Mouse (Mus musculus) heart, postnatal 0 days (tissue): Measurements from ENCODE around the gene Uaca. TPM values are rescaled to one million over a fixed set of nuclear protein-coding genes. Genes with fewer than 3 reads are reported as not detected.

ENCODE experiments used
- ATAC-seq: fragments of 200-750 bp; cut with Nextera tagmentation; 2 replicates; pipeline ENCODE4 v1.8.0; 2017; ENCODE audit warnings: low read depth, moderate number of reproducible peaks, moderate library complexity; ENCODE audit not compliant: insufficient read depth
- DNase-seq: peaks from one replicate; pipeline ENCODE4 v3.0.0-alpha.2; 2016; ENCODE audit warnings: low spot score
- H3K27ac ChIP-seq: fragments of 300-500 bp; sonication (generic); 2 replicates; pipeline ENCODE4 v1.5.1; 2014; ENCODE audit warnings: low read depth, mild to moderate bottlenecking
- H3K27me3 ChIP-seq: fragments of 300-500 bp; sonication (generic); 2 replicates; pipeline ENCODE4 v1.6.1; 2014; ENCODE audit warnings: low read length, mixed read lengths; ENCODE audit not compliant: control insufficient read depth, insufficient read depth
- H3K36me3 ChIP-seq: fragments of 300-500 bp; sonication (generic); replicated peaks from 2 replicates; pipeline ENCODE4 v1.6.1; 2014; ENCODE audit warnings: low read length, mixed read lengths; ENCODE audit not compliant: control insufficient read depth, insufficient read depth
- H3K4me1 ChIP-seq: fragments of 300-500 bp; sonication (generic); 2 replicates; pipeline ENCODE4 v1.6.1; 2014; ENCODE audit warnings: antibody characterized with exemption; ENCODE audit not compliant: control insufficient read depth, insufficient read depth
- H3K4me2 ChIP-seq: fragments of 300-500 bp; sonication (generic); 2 replicates; pipeline ENCODE4 v1.6.1; 2014; ENCODE audit warnings: low read depth, mild to moderate bottlenecking, low read length, moderate library complexity
- H3K4me3 ChIP-seq: fragments of 300-500 bp; sonication (generic); 2 replicates; pipeline ENCODE4 v1.5.1; 2014; ENCODE audit warnings: low read depth, low read length
- H3K9ac ChIP-seq: fragments of 300-500 bp; sonication (generic); replicated peaks from 2 replicates; pipeline ENCODE4 v1.6.1; 2014; ENCODE audit warnings: low read depth, low read length, mixed read lengths
- H3K9me3 ChIP-seq: fragments of 300-500 bp; sonication (generic); replicated peaks from 2 replicates; pipeline ENCODE4 v1.6.1; 2016; ENCODE audit warnings: low read length; ENCODE audit not compliant: control insufficient read depth
- CTCF ChIP-seq: IDR thresholded peaks from 2 replicates; pipeline ENCODE4 v1.5.1; 2016; ENCODE audit warnings: antibody characterized with exemption, control low read depth, low read depth
- EP300 ChIP-seq: IDR thresholded peaks from 2 replicates; pipeline ENCODE4 v1.6.1; 2016; ENCODE audit warnings: antibody characterized with exemption, low read depth
- WGBS: fragments of 180-500 bp; shearing (Covaris S2); extraction: QIAGEN DNeasy Blood & Tissue Kit; methylation state at CpG from one replicate; pipeline ENCODE4 v1.1.7; 2014; 5-methylcytosine and 5-hydroxymethylcytosine counted together
- polyA plus RNA-seq: library from polyadenylated mRNA; unstranded; fragments of >200 nt; fragmentation: Nextera tagmentation; extraction: Ambion mirVana; gene quantifications from 2 replicates; pipeline ENCODE4 v1.2.1, GENCODE M21; 2015
- total RNA-seq: library from RNA; depleted of rRNA; stranded (reverse); fragments of >200 nt; gene quantifications from 2 replicates; pipeline ENCODE4 v1.2.3, GENCODE M21; 2014; ENCODE audit warnings: low replicate concordance; rRNA removed

The Uaca gene
- total RNA-seq (5.5 and 10.5 TPM in 2 replicates), polyA plus RNA-seq (17.3 and 18.6 TPM in 2 replicates)

GRCm38 (mm10) chr9:60794210-60794840 is at the start of gene Uaca:
Gene Uaca, plus strand, starts transcription at chr9:60794542.
- WGBS, result 0% methylated on average over 45 of the region's 45 CpGs
- Histone ChIP-seq H3K4me2 (peak within 1 kb of the TSS; percentile 92), H3K9me3 (no peaks in the 10 kb centered on the region), H3K27ac (peak within 1 kb of the TSS; percentile 82), H3K27me3 (no peaks in the 10 kb centered on the region), H3K36me3 (no peaks in the 10 kb centered on the region), H3K9ac (peak within 1 kb of the TSS; percentile 83), H3K4me3 (peak within 1 kb of the TSS; percentile 79), H3K4me1 (0 out of 2 replicates have a peak, but pooled peaks cover 7% of the 10 kb centered on the region)
- DNase-seq (peak; percentile 97), ATAC-seq (peak; percentile 98)
- TF ChIP-seq CTCF, result peak; percentile 64
- 0 out of 2 replicates have a peak, but pooled peaks have one; percentile 65 for TF ChIP-seq EP300

GRCm38 (mm10) chr9:60744971-60745370 is 49.4 kb upstream of the Uaca start:
- TF ChIP-seq EP300 (no peak), CTCF (no peak)
- Histone ChIP-seq H3K4me1 (peaks cover 17% of the 10 kb centered on the region; the same call in 1 of the 2 replicates), H3K27ac (no peak overlapping the region), H3K4me3 (no peak overlapping the region), H3K9ac (no peak overlapping the region), H3K9me3 (no peaks in the 10 kb centered on the region), H3K4me2 (no peak overlapping the region), H3K36me3 (no peaks in the 10 kb centered on the region), H3K27me3 (no peaks in the 10 kb centered on the region)
- ATAC-seq (no peak), DNase-seq (no peak)
- 31% methylated on average over 4 of the region's 4 CpGs for WGBS

GRCm38 (mm10) chr9:60746561-60746960 is 47.8 kb upstream of the Uaca start:
- WGBS, result 54% methylated on average over 6 of the region's 6 CpGs
- no peak for TF ChIP-seq EP300
- no peak for TF ChIP-seq CTCF
- Histone ChIP-seq H3K36me3 (no peaks in the 10 kb centered on the region), H3K27ac (no peak overlapping the region), H3K4me3 (no peak overlapping the region), H3K27me3 (no peaks in the 10 kb centered on the region), H3K9me3 (no peaks in the 10 kb centered on the region), H3K9ac (no peak overlapping the region), H3K4me1 (peaks cover 13% of the 10 kb centered on the region; the same call in 1 of the 2 replicates), H3K4me2 (no peak overlapping the region)
- no peak for DNase-seq
- no peak for ATAC-seq

GRCm38 (mm10) chr9:60747672-60748071 is 46.7 kb upstream of the Uaca start:
- H3K9me3 ChIP-seq, result no peaks in the 10 kb centered on the region
- TF ChIP-seq CTCF, result no peak
- TF ChIP-seq EP300, result no peak
- no peak for ATAC-seq
- no peaks in the 10 kb centered on the region for H3K27me3 ChIP-seq
- WGBS, result 83% methylated on average over 5 of the region's 5 CpGs
- H3K4me2 ChIP-seq, result no peak overlapping the region
- H3K4me1 ChIP-seq, result peaks cover 6% of the 10 kb centered on the region; the same call in 1 of the 2 replicates
- H3K9ac ChIP-seq, result no peak overlapping the region
- no peak for DNase-seq
- H3K27ac ChIP-seq, result no peak overlapping the region
- no peaks in the 10 kb centered on the region for H3K36me3 ChIP-seq
- H3K4me3 ChIP-seq, result no peak overlapping the region

DNA sequence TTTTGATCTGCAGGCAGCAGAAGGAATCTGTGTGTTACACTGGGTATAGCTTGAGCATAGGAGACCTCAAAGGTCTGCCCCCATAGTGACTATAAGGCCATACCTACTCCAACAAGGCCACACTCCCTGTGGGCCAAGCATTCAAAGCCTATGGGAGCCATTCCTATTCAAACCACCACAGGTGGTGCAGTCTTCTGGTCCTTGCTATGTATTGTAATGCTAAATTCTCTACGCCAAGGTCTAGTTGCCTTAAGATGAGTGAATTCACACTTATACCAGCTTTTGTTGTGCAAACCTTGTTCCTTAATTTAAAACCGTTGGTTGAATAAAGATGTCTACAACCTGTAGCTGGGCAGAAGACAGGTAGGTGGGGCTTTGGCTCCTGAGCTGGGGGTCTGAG is 46.2 kb upstream of the Uaca start:
- H3K27me3 ChIP-seq, result no peaks in the 10 kb centered on the region
- ATAC-seq (no peak), DNase-seq (no peak)
- H3K4me2 ChIP-seq, result no peak overlapping the region
- no peaks in the 10 kb centered on the region for H3K9me3 ChIP-seq
- TF ChIP-seq EP300 (no peak), CTCF (no peak)
- H3K36me3 ChIP-seq, result no peaks in the 10 kb centered on the region
- H3K9ac ChIP-seq, result no peak overlapping the region
- no peak overlapping the region for H3K4me3 ChIP-seq
- WGBS, result 79% methylated on average over 2 of the region's 2 CpGs
- 0 out of 2 replicates have a peak, but pooled peaks cover under 1% of the 10 kb centered on the region for H3K4me1 ChIP-seq
- no peak overlapping the region for H3K27ac ChIP-seq

DNA sequence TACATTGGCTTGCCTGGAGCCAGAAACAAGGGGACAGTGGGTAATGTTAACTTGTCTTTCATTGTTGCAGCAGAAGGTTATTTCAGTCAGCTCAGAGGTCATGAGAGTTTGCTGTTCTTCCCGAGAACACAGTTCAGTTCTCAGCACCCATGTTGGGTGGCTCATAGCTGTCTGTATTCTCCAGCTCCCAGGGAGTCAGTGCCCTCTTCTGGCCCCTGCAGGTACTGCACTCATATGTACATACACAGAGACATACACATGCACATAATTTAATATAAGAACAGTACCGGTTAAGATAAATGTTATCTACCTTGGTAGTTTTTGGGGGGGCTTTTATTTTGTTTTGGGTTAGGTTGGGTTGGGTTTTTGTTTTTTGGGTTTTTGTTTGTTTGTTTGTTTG is 45.2 kb upstream of the Uaca start:
- WGBS, result 80% methylated on average over 2 of the region's 2 CpGs
- no peaks in the 10 kb centered on the region for H3K36me3 ChIP-seq
- no peaks in the 10 kb centered on the region for H3K4me1 ChIP-seq

More for the DNA sequence above, 45.2 kb upstream of the Uaca start:
- H3K4me2 ChIP-seq, result no peak overlapping the region
- no peak overlapping the region for H3K4me3 ChIP-seq
- H3K27me3 ChIP-seq, result no peaks in the 10 kb centered on the region
- TF ChIP-seq EP300, result no peak
- peak; percentile 9; the same call in 1 of the 2 replicates for TF ChIP-seq CTCF
- no peak overlapping the region for H3K9ac ChIP-seq
- no peak overlapping the region for H3K27ac ChIP-seq
- DNase-seq (no peak), ATAC-seq (no peak)
- no peaks in the 10 kb centered on the region for H3K9me3 ChIP-seq
